Mouse (Mus musculus) thymus, postnatal 0 days (tissue): ENCODE results near the gene Melk. TPM values are rescaled to one million over a fixed set of nuclear protein-coding genes. Genes with fewer than 3 reads are reported as not detected.
A peak's percentile ranks its signal among the peaks of the same experiment; 100 is the strongest.

Experiments used
- DNase-seq: peaks from one replicate; pipeline ENCODE4 v3.0.0-alpha.2; 2015; ENCODE audit warnings: low spot score
- polyA plus RNA-seq: library from polyadenylated mRNA; unstranded; fragments of >200 nt; fragmentation: Nextera tagmentation; extraction: Ambion mirVana; gene quantifications from 2 replicates; pipeline ENCODE4 v1.2.1, GENCODE M21; 2015

The Melk gene
- polyA plus RNA-seq, 1 experiment from 2014 or later, result 26.8 TPM

DNA sequence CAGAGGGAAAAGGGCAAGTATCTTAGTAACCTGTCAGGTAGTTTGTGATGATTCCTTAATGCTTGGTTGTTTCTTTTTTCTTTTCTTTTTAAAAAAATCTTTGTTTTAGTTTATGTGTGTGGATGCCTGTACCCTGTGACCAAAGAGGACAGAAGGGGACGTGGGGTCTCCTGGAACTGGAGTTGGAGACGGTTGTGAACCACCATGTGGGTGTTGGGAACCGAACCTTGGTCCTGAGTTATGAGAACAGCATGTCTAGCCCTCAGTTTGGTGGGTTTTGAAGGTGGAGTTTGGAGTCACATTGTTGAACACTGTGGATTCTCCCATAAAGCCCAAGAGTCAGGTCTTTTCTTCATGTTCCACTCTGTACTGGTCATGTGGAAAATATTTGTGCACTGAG is 26.0 kb downstream of the Melk start:
- DNase-seq, result no peak

DNA sequence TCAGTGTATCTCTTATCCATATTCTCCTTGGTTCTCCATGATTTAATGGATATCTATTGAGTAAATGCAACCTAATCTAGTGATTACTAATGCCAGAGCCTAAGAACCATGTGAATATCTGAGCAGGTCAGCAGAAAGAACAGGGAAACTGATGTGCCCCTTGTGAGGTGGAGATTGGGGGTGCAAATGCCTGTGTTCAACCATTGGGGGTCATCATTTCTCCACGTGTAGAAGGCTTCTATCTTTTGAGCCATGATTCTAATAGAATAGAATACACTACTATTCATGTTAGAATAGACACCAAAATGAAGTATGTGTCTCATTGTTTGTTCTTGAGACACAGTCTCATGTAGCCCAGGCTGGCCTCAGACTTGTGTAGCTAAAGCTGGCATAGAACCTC is 27.3 kb downstream of the Melk start:
- no peak for DNase-seq

DNA sequence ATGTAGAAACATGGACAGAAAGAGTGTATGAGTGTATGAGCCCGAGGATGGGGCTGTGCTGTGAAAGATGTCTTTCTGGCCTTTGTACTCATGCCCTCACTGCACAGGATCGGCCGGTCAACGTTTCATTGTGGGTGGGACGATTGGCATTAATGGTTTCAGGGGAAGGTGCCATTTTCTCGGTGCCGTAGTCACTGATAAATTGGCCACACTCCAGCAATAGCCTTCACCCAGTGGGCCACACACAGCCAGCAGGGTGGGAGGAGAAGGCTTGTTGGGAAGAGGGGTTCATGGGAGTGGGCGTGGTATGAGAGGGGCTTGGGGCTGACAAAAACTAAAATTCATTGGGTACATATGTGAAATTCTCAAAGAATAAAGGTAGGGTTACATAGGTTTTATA is 34.3 kb downstream of the Melk start:
- no peak for DNase-seq

DNA sequence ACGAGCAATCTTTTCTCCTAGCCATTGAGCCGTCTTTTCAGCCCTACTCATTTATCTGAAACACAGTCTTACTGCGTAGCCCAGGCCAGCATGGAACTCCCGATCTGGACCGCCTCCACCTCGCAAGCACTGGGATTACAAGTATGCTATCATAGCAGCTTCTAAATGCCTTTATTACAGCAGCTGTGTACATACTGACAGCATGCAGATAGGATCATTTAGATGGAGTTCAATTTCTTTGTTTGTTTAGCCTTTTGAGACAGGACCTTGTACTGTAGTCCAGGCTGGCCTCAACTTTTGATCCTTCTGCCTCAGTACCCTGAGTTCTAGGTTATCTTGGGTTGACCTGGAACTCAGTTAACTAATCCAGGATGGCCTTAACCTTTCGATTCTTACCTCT is 61.0 kb downstream of the Melk start:
- no peak for DNase-seq

DNA sequence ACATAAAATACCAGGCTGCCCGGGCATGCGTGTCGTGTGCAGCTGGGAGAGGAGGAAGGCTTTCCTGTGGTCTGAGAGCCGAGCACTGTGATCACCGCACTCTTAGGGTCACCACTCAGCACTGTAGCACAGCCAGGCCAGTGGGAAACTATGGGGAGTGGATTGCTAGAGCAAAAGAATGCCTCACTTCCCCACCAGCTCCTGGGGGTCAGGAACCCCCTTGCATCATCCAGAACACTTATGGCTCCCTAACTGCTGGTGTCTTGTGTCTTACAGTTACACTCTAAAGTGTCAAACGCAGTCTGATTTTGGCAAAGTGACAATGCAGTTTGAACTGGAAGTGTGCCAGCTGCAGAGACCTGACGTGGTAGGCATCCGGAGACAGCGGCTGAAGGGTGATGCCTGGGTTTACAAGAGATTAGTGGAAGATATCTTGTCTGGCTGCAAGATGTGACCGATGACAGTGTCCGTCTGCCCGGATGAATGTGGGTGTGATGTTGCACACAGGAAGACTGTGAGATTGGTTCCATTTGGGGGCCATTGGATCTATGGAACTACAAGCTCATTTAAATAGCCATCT is 62.8 kb downstream of the Melk start:
- DNase-seq, result no peak

DNA sequence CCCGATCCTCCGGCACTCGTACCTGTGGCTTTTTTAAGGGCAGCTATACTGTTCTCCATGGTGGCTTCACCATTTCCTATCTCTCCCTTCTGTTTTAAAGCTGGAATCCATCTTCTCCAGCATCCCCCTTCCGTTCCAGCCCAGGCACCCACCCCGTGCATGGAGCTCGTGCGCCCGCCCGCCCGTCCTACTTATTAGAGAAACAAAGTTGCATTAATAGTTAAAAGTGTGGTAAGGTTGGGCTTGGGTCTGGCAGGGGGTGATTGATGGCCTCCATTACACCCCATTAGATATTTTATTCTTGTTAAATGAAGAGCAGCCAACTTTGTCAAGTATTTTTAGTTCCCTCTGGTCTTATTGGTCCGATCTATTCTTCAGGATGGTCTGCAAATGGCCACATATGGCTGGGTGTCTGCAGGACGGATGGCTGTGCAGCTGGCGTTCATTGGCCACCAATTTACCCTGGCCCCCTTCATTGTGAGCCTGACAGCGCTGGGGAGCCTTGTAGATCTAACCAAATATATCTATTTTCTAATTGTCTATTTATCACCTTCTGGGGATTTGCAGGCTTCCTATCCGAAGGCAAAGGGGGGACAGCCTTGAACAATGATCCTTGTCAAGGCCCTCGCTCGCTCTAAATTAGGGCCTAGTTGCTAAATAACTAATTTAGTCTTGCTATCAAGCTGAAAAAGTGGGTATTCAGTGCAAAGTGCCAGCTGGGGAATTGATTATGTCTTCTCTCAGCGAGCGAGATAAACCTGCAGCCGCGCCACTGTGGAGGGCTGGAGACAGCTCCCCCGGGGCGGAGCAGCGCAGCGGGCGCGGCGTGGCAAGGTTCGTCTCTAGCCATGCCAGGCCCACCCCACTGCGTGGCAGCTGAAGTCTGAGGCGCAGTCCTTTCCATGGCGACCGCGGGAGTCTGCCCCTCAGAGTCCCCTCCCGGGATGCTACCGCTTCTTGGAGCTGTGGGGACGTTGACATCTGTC is 91.8 kb downstream of the Melk start:
- no peak for DNase-seq

DNA sequence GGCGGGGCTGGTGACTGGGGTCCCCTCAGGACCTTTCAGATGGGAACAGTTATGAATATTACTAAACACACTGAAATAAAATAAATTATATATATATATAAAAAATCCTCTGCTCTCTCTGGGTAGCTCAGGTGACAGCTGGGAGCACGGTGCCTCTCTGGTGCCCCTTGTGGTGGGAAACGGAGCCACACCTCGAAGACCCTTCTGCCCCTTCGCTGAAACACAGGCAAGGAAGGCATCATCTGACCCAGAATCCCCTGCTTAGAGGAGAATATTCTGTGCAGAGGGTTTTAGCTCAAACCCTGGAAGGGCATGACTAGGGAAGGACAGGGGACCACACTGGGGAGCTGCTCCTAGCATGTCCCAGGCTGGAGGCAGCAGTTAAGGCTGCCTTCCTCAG is 101.9 kb downstream of the Melk start:
- peak; percentile 32 for DNase-seq

DNA sequence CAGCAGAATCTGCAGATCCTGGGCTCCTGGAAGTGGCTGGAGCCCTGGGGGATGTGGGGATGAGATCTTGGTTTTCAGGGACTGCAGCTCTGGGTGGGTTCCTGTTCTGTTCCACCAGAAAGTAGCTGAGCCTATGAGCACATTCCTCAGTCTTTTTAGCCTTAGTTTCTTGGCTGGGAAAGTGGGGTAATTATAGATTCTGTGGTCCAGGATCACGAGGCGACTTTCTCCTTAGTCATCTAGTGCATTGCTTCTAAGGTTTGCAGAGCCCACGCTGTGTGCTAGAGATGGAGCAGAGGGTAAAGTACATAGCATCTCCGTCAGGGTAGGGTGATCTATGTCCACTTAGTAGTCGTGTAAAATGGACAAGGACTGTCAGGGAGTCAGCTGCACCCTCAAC is 103.8 kb downstream of the Melk start:
- DNase-seq, result no peak

Other genes starting within 250 kb of the Melk start
- 33.8 and 39.2 TPM in 2 replicates for gene Gne, start 216.7 kb upstream of the Melk start, polyA plus RNA-seq
- 21.3 and 22.3 TPM in 2 replicates for gene Rnf38, start 67.1 kb upstream of the Melk start, polyA plus RNA-seq